Mouse (Mus musculus) limb, embryonic 13.5 days (tissue): ENCODE results near the gene Slfn14. TPM values are rescaled to one million over a fixed set of nuclear protein-coding genes. Genes with fewer than 3 reads are reported as not detected.

Experiments used
- ATAC-seq: fragments of 200-750 bp; cut with Nextera tagmentation; 2 replicates; pipeline ENCODE4 v1.8.0; 2017; ENCODE audit warnings: low read depth, moderate number of reproducible peaks, moderate TSS enrichment; ENCODE audit not compliant: low FRiP score
- H3K27ac ChIP-seq: fragments of 300-500 bp; sonication (generic); 2 replicates; pipeline ENCODE4 v1.5.1; 2015; ENCODE audit warnings: inconsistent platforms, mild to moderate bottlenecking, moderate library complexity
- H3K27me3 ChIP-seq: fragments of 300-500 bp; sonication (generic); 2 replicates; pipeline ENCODE4 v1.6.1; 2015; ENCODE audit warnings: mild to moderate bottlenecking, inconsistent platforms
- H3K36me3 ChIP-seq: fragments of 300-500 bp; sonication (generic); 2 replicates; pipeline ENCODE4 v1.6.1; 2015; ENCODE audit warnings: inconsistent platforms, mild to moderate bottlenecking, moderate library complexity
- H3K4me1 ChIP-seq: fragments of 300-500 bp; sonication (generic); 2 replicates; pipeline ENCODE4 v1.6.1; 2015; ENCODE audit warnings: inconsistent platforms
- H3K4me2 ChIP-seq: fragments of 300-500 bp; sonication (generic); replicated peaks from 2 replicates; pipeline ENCODE4 v1.6.1; 2015; ENCODE audit warnings: inconsistent platforms, mild to moderate bottlenecking, moderate library complexity
- H3K4me3 ChIP-seq: fragments of 300-500 bp; sonication (generic); 2 replicates; pipeline ENCODE4 v1.5.1; 2015; ENCODE audit warnings: moderate library complexity, mild to moderate bottlenecking, inconsistent platforms
- H3K9ac ChIP-seq: fragments of 300-500 bp; sonication (generic); 2 replicates; pipeline ENCODE4 v1.6.1; 2015; ENCODE audit warnings: mild to moderate bottlenecking, inconsistent platforms
- H3K9me3 ChIP-seq: fragments of 300-500 bp; sonication (generic); 2 replicates; pipeline ENCODE4 v1.6.1; 2016; ENCODE audit warnings: inconsistent platforms
- WGBS: fragments of 180-500 bp; shearing (Covaris S2); methylation state at CpG from one replicate; pipeline ENCODE4 v1.1.7; 2015; 5-methylcytosine and 5-hydroxymethylcytosine counted together
- polyA plus RNA-seq: library from polyadenylated mRNA; unstranded; fragments of >200 nt; fragmentation: Nextera tagmentation; extraction: Ambion mirVana; gene quantifications from 2 replicates; pipeline ENCODE4 v1.2.1, GENCODE M21; 2015

Slfn14 gene
- polyA plus RNA-seq, 1 experiment from 2014 or later, result 0.15 TPM

GRCm38 (mm10) chr11:83299724-83300123 lies 13.2 kb upstream of the Slfn14 start:
- Histone ChIP-seq H3K4me1 (peaks cover 37% of the 10 kb centered on the region), H3K9me3 (no peaks in the 10 kb centered on the region), H3K27ac (no peak overlapping the region), H3K36me3 (peaks cover 27% of the 10 kb centered on the region), H3K27me3 (no peaks in the 10 kb centered on the region), H3K4me3 (no peak overlapping the region), H3K9ac (no peak overlapping the region), H3K4me2 (peak overlapping the region; percentile 75)
- WGBS, result 87% methylated on average over 9 of the region's 9 CpGs
- ATAC-seq, result no peak

GRCm38 (mm10) chr11:83298225-83299195 lies 12.0 kb upstream of the Slfn14 start, which contains the start of gene Ap2b1:
Gene Ap2b1 (plus strand): TSS chr11:83299024.
- Histone ChIP-seq H3K9me3 (no peaks in the 10 kb centered on the region), H3K36me3 (peaks cover 27% of the 10 kb centered on the region), H3K4me2 (peak within 1 kb of the TSS; percentile 75), H3K4me3 (peak within 1 kb of the TSS; percentile 78), H3K9ac (peak within 1 kb of the TSS; percentile 83), H3K4me1 (peaks cover 32% of the 10 kb centered on the region), H3K27ac (peak within 1 kb of the TSS; percentile 91), H3K27me3 (no peaks in the 10 kb centered on the region)
- peak; percentile 94 for ATAC-seq
- 2% methylated on average over 56 of the region's 56 CpGs for whole genome bisulfite sequencing

- 68% methylated on average over 6 of the region's 6 CpGs for WGBS
- peak overlapping the region; percentile 78 for H3K4me3 ChIP-seq
- peaks cover 27% of the 10 kb centered on the region for H3K36me3 ChIP-seq
- H3K27me3 ChIP-seq, result no peaks in the 10 kb centered on the region
- H3K4me1 ChIP-seq, result peaks cover 33% of the 10 kb centered on the region
- no peaks in the 10 kb centered on the region for H3K9me3 ChIP-seq
- H3K27ac ChIP-seq, result peak overlapping the region; percentile 91; the same call in 1 of the 2 replicates
- ATAC-seq, result no peak
- peak overlapping the region; percentile 83 for H3K9ac ChIP-seq
- peak overlapping the region; percentile 75 for H3K4me2 ChIP-seq
Observed at GRCm38 (mm10) chr11:83297816-83298215, 11.3 kb upstream of the Slfn14 start.

GRCm38 (mm10) chr11:83294133-83294532 lies 7.6 kb upstream of the Slfn14 start:
- Histone ChIP-seq H3K9me3 (no peaks in the 10 kb centered on the region), H3K4me2 (peak overlapping the region; percentile 92; the same call in 1 of the 2 replicates), H3K9ac (no peak overlapping the region), H3K4me3 (no peak overlapping the region), H3K27me3 (no peaks in the 10 kb centered on the region), H3K4me1 (peaks cover 39% of the 10 kb centered on the region), H3K36me3 (peaks cover 27% of the 10 kb centered on the region), H3K27ac (no peak overlapping the region)
- no peak for ATAC-seq
- WGBS, result 98% methylated on average over 2 of the region's 2 CpGs

GRCm38 (mm10) chr11:83293182-83293581 lies 6.7 kb upstream of the Slfn14 start:
- H3K9me3 ChIP-seq, result no peaks in the 10 kb centered on the region
- no peak for ATAC-seq
- H3K27me3 ChIP-seq, result no peaks in the 10 kb centered on the region
- WGBS, result 83% methylated on average over 1 of the region's 1 CpGs
- peaks cover 38% of the 10 kb centered on the region for H3K4me1 ChIP-seq
- H3K4me3 ChIP-seq, result peak overlapping the region; percentile 72
- peak overlapping the region; percentile 85 for H3K9ac ChIP-seq
- peaks cover 27% of the 10 kb centered on the region for H3K36me3 ChIP-seq
- no peak overlapping the region for H3K27ac ChIP-seq
- peak overlapping the region; percentile 92 for H3K4me2 ChIP-seq

GRCm38 (mm10) chr11:83292251-83292587 lies 5.7 kb upstream of the Slfn14 start:
- no peak for ATAC-seq
- H3K9ac ChIP-seq, result peak overlapping the region; percentile 85
- peak overlapping the region; percentile 92 for H3K4me2 ChIP-seq
- H3K4me3 ChIP-seq, result peak overlapping the region; percentile 72
- 0 out of 2 replicates have a peak overlapping the region, but pooled peaks have one; percentile 83 for H3K27ac ChIP-seq
- no peaks in the 10 kb centered on the region for H3K9me3 ChIP-seq
- peaks cover 29% of the 10 kb centered on the region for H3K4me1 ChIP-seq
- 2% methylated on average over 5 of the region's 5 CpGs for WGBS
- peaks cover 23% of the 10 kb centered on the region for H3K36me3 ChIP-seq
- H3K27me3 ChIP-seq, result no peaks in the 10 kb centered on the region

GRCm38 (mm10) chr11:83291375-83292250 lies 5.1 kb upstream of the Slfn14 start:
- Histone ChIP-seq H3K4me2 (peak overlapping the region; percentile 92), H3K27ac (peak overlapping the region; percentile 83), H3K9ac (peak overlapping the region; percentile 85), H3K36me3 (peaks cover 17% of the 10 kb centered on the region), H3K4me3 (peak overlapping the region; percentile 72), H3K9me3 (no peaks in the 10 kb centered on the region), H3K27me3 (no peaks in the 10 kb centered on the region), H3K4me1 (peaks cover 26% of the 10 kb centered on the region)
- WGBS, result under 1% methylated on average over 38 of the region's 38 CpGs
- peak; percentile 100 for ATAC-seq

- no peaks in the 10 kb centered on the region for H3K36me3 ChIP-seq
- no peaks in the 10 kb centered on the region for H3K27me3 ChIP-seq
- H3K9me3 ChIP-seq, result no peaks in the 10 kb centered on the region
- H3K9ac ChIP-seq, result 0 out of 2 replicates have a peak overlapping the region, but pooled peaks have one; percentile 8
- no peak overlapping the region for H3K4me2 ChIP-seq
- H3K27ac ChIP-seq, result no peak overlapping the region
- 70% methylated on average over 2 of the region's 2 CpGs for WGBS
- no peak for ATAC-seq
- peaks cover 26% of the 10 kb centered on the region for H3K4me1 ChIP-seq
- no peak overlapping the region for H3K4me3 ChIP-seq
Observed at GRCm38 (mm10) chr11:83289633-83290032, 3.1 kb upstream of the Slfn14 start.

- Histone ChIP-seq H3K27me3 (no peaks in the 10 kb centered on the region), H3K27ac (no peak overlapping the region), H3K36me3 (no peaks in the 10 kb centered on the region), H3K4me3 (no peak overlapping the region), H3K9me3 (no peaks in the 10 kb centered on the region), H3K9ac (no peak overlapping the region), H3K4me2 (no peak overlapping the region), H3K4me1 (peaks cover 24% of the 10 kb centered on the region)
- no peak for ATAC-seq
- 89% methylated on average over 5 of the region's 5 CpGs for WGBS
Observed at GRCm38 (mm10) chr11:83289036-83289435, 2.5 kb upstream of the Slfn14 start.

GRCm38 (mm10) chr11:83285627-83286026 lies 899 bp downstream of the Slfn14 start:
- WGBS, result 93% methylated on average over 4 of the region's 4 CpGs

GRCm38 (mm10) chr11:83282084-83282483 lies 4.4 kb downstream of the Slfn14 start:
- Histone ChIP-seq H3K4me3 (no peak overlapping the region), H3K27ac (no peak overlapping the region), H3K27me3 (no peaks in the 10 kb centered on the region), H3K4me1 (no peaks in the 10 kb centered on the region), H3K4me2 (no peak overlapping the region), H3K9ac (no peak overlapping the region), H3K36me3 (no peaks in the 10 kb centered on the region), H3K9me3 (no peaks in the 10 kb centered on the region)
- no peak for ATAC-seq
- whole genome bisulfite sequencing, result 61% methylated on average over 2 of the region's 2 CpGs

More at GRCm38 (mm10) chr11:83285627-83286026, 899 bp downstream of the Slfn14 start:
- Histone ChIP-seq H3K4me3 (no peak overlapping the region), H3K9ac (no peak overlapping the region), H3K4me2 (no peak overlapping the region), H3K27me3 (no peaks in the 10 kb centered on the region), H3K27ac (no peak overlapping the region), H3K9me3 (no peaks in the 10 kb centered on the region), H3K4me1 (0 out of 2 replicates have a peak, but pooled peaks cover 3% of the 10 kb centered on the region), H3K36me3 (no peaks in the 10 kb centered on the region)
- no peak for ATAC-seq

- Histone ChIP-seq H3K9ac (no peak overlapping the region), H3K4me1 (no peaks in the 10 kb centered on the region), H3K9me3 (no peaks in the 10 kb centered on the region), H3K4me3 (no peak overlapping the region), H3K4me2 (no peak overlapping the region), H3K27ac (no peak overlapping the region), H3K27me3 (no peaks in the 10 kb centered on the region), H3K36me3 (no peaks in the 10 kb centered on the region)
- 71% methylated on average over 6 of the region's 6 CpGs for WGBS
- no peak for ATAC-seq
Observed at GRCm38 (mm10) chr11:83279691-83280090, 6.8 kb downstream of the Slfn14 start.
